Mouse (Mus musculus) naive thymus-derived CD4-positive, alpha-beta T cell, adult 2 months (primary cell): Measurements from ENCODE around the gene Rpl23a.
"Not testable (repeated sequence)": the region's sequence is repeated elsewhere in the genome, so short reads cannot be mapped to it uniquely, and the experiment has no call there.

Experiments used
- DNase-seq: peaks from one replicate; pipeline ENCODE4 v3.0.0-alpha.2; 2011; ENCODE audit warnings: low read depth

Rpl23a gene

DNA sequence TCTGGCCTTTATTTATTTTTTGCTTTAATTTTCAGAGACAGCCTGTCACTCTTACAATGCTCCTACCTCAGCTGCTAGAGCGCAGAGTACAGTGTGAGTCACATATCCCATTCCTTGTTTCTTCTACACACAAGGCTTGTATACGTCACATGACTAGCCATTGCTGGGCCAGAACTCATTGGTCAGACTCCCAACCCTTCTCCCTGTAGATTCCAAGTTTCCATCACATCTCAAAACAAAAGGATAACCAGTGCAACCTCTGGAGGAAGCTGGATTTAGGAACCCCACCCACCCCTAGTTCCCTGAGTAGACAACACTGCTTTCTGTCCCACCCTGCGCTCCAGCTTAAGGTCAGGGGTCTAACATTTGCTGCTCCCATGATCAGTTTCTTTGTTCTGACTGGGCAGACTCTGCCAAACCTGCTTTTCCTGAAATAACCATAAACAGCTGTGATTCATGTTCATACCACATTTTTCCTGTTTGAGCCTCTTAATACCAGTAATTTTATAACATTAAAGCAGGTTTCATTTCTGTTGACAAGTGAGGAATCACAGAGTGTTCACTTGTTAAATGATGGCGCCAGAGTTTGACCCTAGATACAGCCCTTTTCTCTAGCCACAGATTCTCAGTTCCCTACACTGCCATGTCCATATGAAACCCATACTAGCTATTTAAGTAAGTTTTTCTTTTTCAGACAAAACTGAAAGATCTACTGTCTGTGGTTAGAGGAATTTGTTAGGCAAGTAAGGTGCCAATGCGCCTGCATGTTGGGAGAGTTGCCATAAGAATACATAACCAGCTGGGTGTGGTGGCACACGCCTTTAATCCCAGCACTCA lies 36.5 kb downstream of the Rpl23a start:
- no peak for DNase-seq

GRCm38 (mm10) chr11:78146168-78146567 lies 37.2 kb downstream of the Rpl23a start:
- no peak for DNase-seq

GRCm38 (mm10) chr11:78143520-78143919 lies 39.9 kb downstream of the Rpl23a start:
- no peak for DNase-seq

DNA sequence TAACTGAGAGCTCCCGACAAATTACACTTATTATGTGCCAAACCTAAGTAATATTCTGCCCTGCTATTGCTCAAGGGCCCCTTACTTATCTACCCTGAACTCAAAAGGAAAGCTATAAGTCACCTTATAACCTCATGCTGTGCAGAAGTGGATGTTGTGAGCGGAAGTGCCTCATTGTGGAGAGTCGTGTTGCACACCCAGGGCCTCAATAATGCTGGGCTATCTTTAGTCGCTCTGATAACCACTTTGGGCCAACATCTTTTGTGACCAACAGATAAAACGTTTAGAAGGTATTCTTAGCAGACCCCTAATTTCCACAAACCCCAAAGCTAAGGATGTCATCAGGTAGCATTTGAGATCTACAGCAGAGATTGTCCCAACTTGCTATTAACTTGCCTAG lies 42.7 kb downstream of the Rpl23a start:
- DNase-seq, result no peak

GRCm38 (mm10) chr11:78138023-78138422 lies 45.4 kb downstream of the Rpl23a start:
- DNase-seq, result no peak

DNA sequence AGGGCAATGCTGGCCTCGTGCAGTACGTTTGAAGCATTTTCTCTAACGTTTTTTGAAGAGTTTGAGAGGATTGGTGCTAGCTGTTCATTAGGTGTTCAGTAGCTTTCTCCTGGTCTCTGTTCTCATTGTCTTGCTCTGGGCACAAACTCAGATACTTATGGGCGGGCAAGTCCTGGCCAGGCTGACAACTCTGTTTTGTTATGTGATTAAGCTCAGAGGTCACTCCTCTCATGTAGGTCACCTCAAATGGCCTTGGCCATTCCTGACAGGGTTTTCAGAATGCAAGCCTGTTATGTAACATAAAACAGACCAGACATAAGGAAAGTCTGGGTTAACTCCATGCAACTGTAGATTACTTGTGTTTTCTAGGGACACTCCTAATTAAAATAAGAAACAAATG lies 45.8 kb downstream of the Rpl23a start:
- no peak for DNase-seq

- DNase-seq, result no peak
These were observed 47.3 kb downstream of the Rpl23a start for GRCm38 (mm10) chr11:78136132-78136531.

GRCm38 (mm10) chr11:78135314-78135713 lies 48.1 kb downstream of the Rpl23a start:
- DNase-seq, result not testable (repeated sequence)

GRCm38 (mm10) chr11:78134344-78134743 lies 49.0 kb downstream of the Rpl23a start:
- no peak for DNase-seq

GRCm38 (mm10) chr11:78133915-78134314 lies 49.5 kb downstream of the Rpl23a start:
- DNase-seq, result no peak
